Mouse (Mus musculus) midbrain, embryonic 16.5 days (tissue): ENCODE data around the gene Serpina12. TPM values are rescaled to one million over a fixed set of nuclear protein-coding genes. Genes with fewer than 3 reads are reported as not detected.

Source experiments
- ATAC-seq: fragments of 200-750 bp; cut with Nextera tagmentation; 2 replicates; pipeline ENCODE4 v1.8.0; 2017; ENCODE audit warnings: moderate TSS enrichment
- H3K27ac ChIP-seq: fragments of 300-500 bp; sonication (generic); 2 replicates; pipeline ENCODE4 v1.5.1; 2014; ENCODE audit warnings: mild to moderate bottlenecking, low read length, mixed read lengths
- H3K27me3 ChIP-seq: fragments of 300-500 bp; sonication (generic); 2 replicates; pipeline ENCODE4 v1.6.1; 2014; ENCODE audit warnings: low read depth, low read length, mixed read lengths; ENCODE audit not compliant: control insufficient read depth, insufficient read depth
- H3K36me3 ChIP-seq: fragments of 300-500 bp; sonication (generic); 2 replicates; pipeline ENCODE4 v1.6.1; 2014; ENCODE audit warnings: mild to moderate bottlenecking, low read length, moderate library complexity, mixed read lengths; ENCODE audit not compliant: control insufficient read depth, insufficient read depth
- H3K4me1 ChIP-seq: fragments of 300-500 bp; sonication (generic); 2 replicates; pipeline ENCODE4 v1.6.1; 2014; ENCODE audit warnings: mild to moderate bottlenecking, low read length, mixed read lengths; ENCODE audit not compliant: control insufficient read depth, insufficient read depth
- H3K4me2 ChIP-seq: fragments of 300-500 bp; sonication (generic); 2 replicates; pipeline ENCODE4 v1.6.1; 2014; ENCODE audit warnings: mild to moderate bottlenecking, low read length, mixed read lengths
- H3K4me3 ChIP-seq: fragments of 300-500 bp; sonication (generic); 2 replicates; pipeline ENCODE4 v1.5.1; 2014; ENCODE audit warnings: low read depth, mild to moderate bottlenecking, low read length, moderate library complexity, mixed read lengths
- H3K9ac ChIP-seq: fragments of 300-500 bp; sonication (generic); 2 replicates; pipeline ENCODE4 v1.6.1; 2014; ENCODE audit warnings: low read depth, low read length, mixed read lengths
- H3K9me3 ChIP-seq: fragments of 300-500 bp; sonication (generic); replicated peaks from 2 replicates; pipeline ENCODE4 v1.6.1; 2014; ENCODE audit warnings: mild to moderate bottlenecking, low read length, mixed read lengths; ENCODE audit not compliant: control insufficient read depth, poor library complexity, severe bottlenecking
- WGBS: fragments of 180-500 bp; shearing (Covaris S2); extraction: QIAGEN DNeasy Blood & Tissue Kit; methylation state at CpG from one replicate; pipeline ENCODE4 v1.1.7; 2014; 5-methylcytosine and 5-hydroxymethylcytosine counted together
- polyA plus RNA-seq: library from polyadenylated mRNA; unstranded; fragments of >200 nt; fragmentation: Nextera tagmentation; extraction: Ambion mirVana; gene quantifications from 2 replicates; pipeline ENCODE4 v1.2.1, GENCODE M21; 2015

The Serpina12 gene
- polyA plus RNA-seq: not detected in 2 replicates

DNA sequence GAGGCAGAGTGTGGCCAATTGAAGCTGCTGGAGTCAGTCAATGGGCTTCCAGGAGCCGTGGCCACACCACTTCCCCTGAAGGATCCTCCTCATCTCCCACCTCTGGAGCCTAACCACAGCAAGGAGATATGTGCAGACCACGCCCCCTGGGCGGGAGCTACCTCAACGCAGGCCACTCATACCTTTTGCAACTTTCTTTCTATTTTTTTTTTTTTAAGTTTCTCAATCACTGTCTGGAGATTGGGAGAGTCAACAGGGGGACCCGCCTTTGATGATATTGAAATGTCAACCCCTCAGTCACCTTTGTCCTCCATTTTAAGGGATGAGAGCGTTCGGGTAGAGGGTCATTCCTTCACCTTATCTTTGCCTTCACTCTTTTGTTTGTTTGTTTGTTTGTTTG lies at the start of gene Serpina12:
Serpina12 (minus strand) TSS at position 101 of the 400 bp plus-strand sequence.
- ATAC-seq: no peak

GRCm38 (mm10) chr12:104091303-104091702 lies 47.1 kb upstream of the Serpina12 start:
- no peak overlapping the region for H3K9ac ChIP-seq
- H3K4me1 ChIP-seq: no peaks in the 10 kb centered on the region
- H3K36me3 ChIP-seq: no peaks in the 10 kb centered on the region
- H3K4me3 ChIP-seq: no peak overlapping the region
- ATAC-seq: no peak
- H3K27me3 ChIP-seq: no peaks in the 10 kb centered on the region
- H3K9me3 ChIP-seq: 0 out of 2 replicates have a peak, but pooled peaks cover 5% of the 10 kb centered on the region
- H3K27ac ChIP-seq: no peak overlapping the region
- 69% methylated on average over 1 of the region's 1 CpGs for WGBS
- no peak overlapping the region for H3K4me2 ChIP-seq

More for the DNA sequence above, at the start of gene Serpina12:
- no peaks in the 10 kb centered on the region for H3K27me3 ChIP-seq
- no peak within 1 kb of the TSS for H3K9ac ChIP-seq
- H3K4me2 ChIP-seq: no peak within 1 kb of the TSS
- no peaks in the 10 kb centered on the region for H3K36me3 ChIP-seq
- no peak within 1 kb of the TSS for H3K4me3 ChIP-seq
- H3K9me3 ChIP-seq: no peaks in the 10 kb centered on the region
- no peak within 1 kb of the TSS for H3K27ac ChIP-seq
- 96% methylated on average over 7 of the region's 7 CpGs for WGBS
- no peaks in the 10 kb centered on the region for H3K4me1 ChIP-seq

DNA sequence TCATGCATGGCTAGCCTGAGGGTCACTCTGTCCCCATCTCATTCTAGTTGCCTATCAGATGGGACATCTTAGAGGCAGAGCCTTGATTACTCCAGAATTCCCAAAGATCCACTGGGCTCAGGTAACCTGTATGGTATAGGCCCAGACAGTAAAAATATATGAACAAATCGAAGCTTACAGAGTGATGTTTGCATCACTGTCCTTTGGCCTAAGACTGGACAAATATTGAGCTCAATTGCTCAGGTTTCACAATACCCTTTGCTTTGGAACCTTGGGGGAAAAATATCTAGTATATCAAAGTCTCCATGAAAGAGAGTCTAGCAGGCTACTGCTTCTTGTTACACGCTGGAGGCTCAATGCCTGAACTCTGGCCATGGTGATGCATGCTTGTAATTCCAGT lies 45.9 kb upstream of the Serpina12 start:
- H3K4me3 ChIP-seq: no peak overlapping the region
- H3K9me3 ChIP-seq: 0 out of 2 replicates have a peak, but pooled peaks cover 5% of the 10 kb centered on the region
- H3K4me1 ChIP-seq: no peaks in the 10 kb centered on the region
- H3K27me3 ChIP-seq: no peaks in the 10 kb centered on the region
- 80% methylated on average over 2 of the region's 2 CpGs for WGBS
- no peaks in the 10 kb centered on the region for H3K36me3 ChIP-seq
- H3K9ac ChIP-seq: no peak overlapping the region
- H3K27ac ChIP-seq: no peak overlapping the region
- no peak for ATAC-seq
- no peak overlapping the region for H3K4me2 ChIP-seq

- no peaks in the 10 kb centered on the region for H3K27me3 ChIP-seq
- 63% methylated on average over 5 of the region's 5 CpGs for WGBS
- no peak overlapping the region for H3K27ac ChIP-seq
- H3K4me3 ChIP-seq: no peak overlapping the region
- H3K36me3 ChIP-seq: no peaks in the 10 kb centered on the region
- no peak overlapping the region for H3K4me2 ChIP-seq
- no peaks in the 10 kb centered on the region for H3K9me3 ChIP-seq
- no peak for ATAC-seq
- no peaks in the 10 kb centered on the region for H3K4me1 ChIP-seq
- no peak overlapping the region for H3K9ac ChIP-seq
Observed at GRCm38 (mm10) chr12:104072286-104072685, 28.0 kb upstream of the Serpina12 start.

- H3K9ac ChIP-seq: no peak overlapping the region
- WGBS: 44% methylated on average over 1 of the region's 1 CpGs
- no peaks in the 10 kb centered on the region for H3K4me1 ChIP-seq
- no peak for ATAC-seq
- no peak overlapping the region for H3K4me2 ChIP-seq
- no peaks in the 10 kb centered on the region for H3K27me3 ChIP-seq
- no peaks in the 10 kb centered on the region for H3K9me3 ChIP-seq
- no peaks in the 10 kb centered on the region for H3K36me3 ChIP-seq
- H3K4me3 ChIP-seq: no peak overlapping the region
- H3K27ac ChIP-seq: no peak overlapping the region
Observed at GRCm38 (mm10) chr12:104071708-104072107, 27.5 kb upstream of the Serpina12 start.

DNA sequence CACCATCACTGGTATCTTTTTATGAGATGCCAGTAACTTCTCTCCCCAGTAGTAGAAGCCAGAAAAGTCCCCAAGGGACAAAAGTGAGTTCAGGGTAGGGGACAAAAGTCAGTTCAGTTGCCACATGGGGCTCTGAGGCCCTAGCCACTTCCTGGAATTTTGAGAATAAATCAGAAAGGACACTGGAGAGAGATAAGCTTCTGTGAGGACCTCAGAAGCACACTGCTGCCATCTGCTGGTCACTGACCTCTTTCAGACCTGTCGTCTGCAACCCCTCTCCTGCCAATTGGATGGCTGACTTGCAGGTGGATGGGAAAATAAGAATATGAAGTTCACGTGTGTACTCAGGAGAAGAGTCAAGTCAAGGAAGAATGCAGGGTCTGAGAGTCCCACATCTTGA lies 25.4 kb upstream of the Serpina12 start:
- Histone ChIP-seq H3K4me1 (no peaks in the 10 kb centered on the region), H3K27ac (no peak overlapping the region), H3K27me3 (no peaks in the 10 kb centered on the region), H3K36me3 (no peaks in the 10 kb centered on the region), H3K9ac (no peak overlapping the region), H3K4me2 (no peak overlapping the region), H3K4me3 (no peak overlapping the region), H3K9me3 (no peaks in the 10 kb centered on the region)
- WGBS: 3% methylated on average over 2 of the region's 2 CpGs
- peak; percentile 79 for ATAC-seq

- Histone ChIP-seq H3K4me2 (peak overlapping the region; percentile 38), H3K4me1 (no peaks in the 10 kb centered on the region)
- 26% methylated on average over 4 of the region's 4 CpGs for WGBS
Observed at GRCm38 (mm10) chr12:104067549-104067948, 23.3 kb upstream of the Serpina12 start.

DNA sequence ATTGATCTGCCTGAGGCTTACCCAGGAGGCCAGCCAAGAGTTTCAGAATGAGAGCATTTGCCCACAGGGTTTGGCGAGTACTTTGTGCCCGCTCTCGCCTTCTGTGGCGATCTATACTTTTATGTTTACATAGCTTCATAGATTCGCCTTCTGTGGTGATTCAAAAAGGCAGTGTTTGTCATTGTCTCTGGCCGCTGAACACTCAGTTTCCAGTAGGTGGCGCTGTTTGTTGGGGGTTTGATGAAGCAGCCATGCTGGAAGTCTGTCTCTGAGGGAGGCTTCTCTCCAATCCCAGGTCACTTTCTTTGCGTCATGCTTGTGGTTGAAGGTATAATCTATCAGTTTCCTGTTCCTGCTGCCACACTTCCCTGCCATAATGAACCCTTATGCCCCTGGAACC lies 22.0 kb upstream of the Serpina12 start:
- Histone ChIP-seq H3K27ac (no peak overlapping the region), H3K9me3 (no peaks in the 10 kb centered on the region), H3K27me3 (no peaks in the 10 kb centered on the region), H3K4me3 (no peak overlapping the region), H3K4me1 (no peaks in the 10 kb centered on the region), H3K36me3 (no peaks in the 10 kb centered on the region), H3K4me2 (no peak overlapping the region), H3K9ac (no peak overlapping the region)
- ATAC-seq: no peak
- 19% methylated on average over 8 of the region's 8 CpGs for WGBS

More at GRCm38 (mm10) chr12:104067549-104067948, 23.3 kb upstream of the Serpina12 start:
- H3K4me3 ChIP-seq: peak overlapping the region; percentile 27
- peak; percentile 76 for ATAC-seq
- no peaks in the 10 kb centered on the region for H3K27me3 ChIP-seq
- peak overlapping the region; percentile 28; the same call in 1 of the 2 replicates for H3K9ac ChIP-seq
- H3K36me3 ChIP-seq: no peaks in the 10 kb centered on the region
- peak overlapping the region; percentile 36; the same call in 1 of the 2 replicates for H3K27ac ChIP-seq
- no peaks in the 10 kb centered on the region for H3K9me3 ChIP-seq

- H3K4me3 ChIP-seq: no peak overlapping the region
- H3K27me3 ChIP-seq: no peaks in the 10 kb centered on the region
- no peaks in the 10 kb centered on the region for H3K4me1 ChIP-seq
- ATAC-seq: no peak
- H3K9me3 ChIP-seq: no peaks in the 10 kb centered on the region
- no peak overlapping the region for H3K9ac ChIP-seq
- no peak overlapping the region for H3K4me2 ChIP-seq
- H3K36me3 ChIP-seq: no peaks in the 10 kb centered on the region
- WGBS: 81% methylated on average over 4 of the region's 4 CpGs
- no peak overlapping the region for H3K27ac ChIP-seq
Observed at GRCm38 (mm10) chr12:104064996-104065395, 20.8 kb upstream of the Serpina12 start.
